Mouse (Mus musculus): Measurements from ENCODE around the gene Capns1. TPM values are rescaled to one million over a fixed set of nuclear protein-coding genes. Genes with fewer than 3 reads are reported as not detected.

Gene Capns1
- 171 TPM for polyA plus RNA-seq (2014; fragmentation: Illumina TruSeq; extraction: RNeasy Lipid Tissue Mini Kit (QIAGEN cat#74804); ENCODE audit: low read depth, low replicate concordance)

DNA sequence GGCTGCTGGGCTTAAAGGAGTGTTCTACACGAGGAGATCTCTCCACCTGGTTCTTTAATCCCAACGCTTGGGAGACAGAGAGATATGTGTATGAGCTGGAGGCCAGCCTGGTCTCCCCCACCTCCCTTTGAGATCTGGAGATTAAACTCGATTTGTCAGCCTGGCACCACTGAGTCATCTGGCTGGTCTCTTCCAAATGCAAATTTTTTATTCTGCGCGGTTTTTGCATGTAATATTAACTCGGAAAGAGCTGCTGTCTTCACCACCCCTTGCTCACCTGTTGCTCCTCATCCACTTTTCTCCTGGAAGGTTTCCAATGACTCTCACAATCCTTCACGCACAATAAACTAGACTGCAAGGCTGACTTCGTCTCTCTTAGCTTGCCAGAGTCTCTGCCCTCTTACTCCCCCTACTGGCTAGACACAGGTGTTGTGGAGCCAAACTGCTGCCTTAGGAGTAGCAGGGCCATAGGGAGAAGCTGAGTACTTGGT lies at the start of gene Capns1:
Gene Capns1, minus strand, starts transcription at position 331 of the 491 bp plus-strand sequence.

DNA sequence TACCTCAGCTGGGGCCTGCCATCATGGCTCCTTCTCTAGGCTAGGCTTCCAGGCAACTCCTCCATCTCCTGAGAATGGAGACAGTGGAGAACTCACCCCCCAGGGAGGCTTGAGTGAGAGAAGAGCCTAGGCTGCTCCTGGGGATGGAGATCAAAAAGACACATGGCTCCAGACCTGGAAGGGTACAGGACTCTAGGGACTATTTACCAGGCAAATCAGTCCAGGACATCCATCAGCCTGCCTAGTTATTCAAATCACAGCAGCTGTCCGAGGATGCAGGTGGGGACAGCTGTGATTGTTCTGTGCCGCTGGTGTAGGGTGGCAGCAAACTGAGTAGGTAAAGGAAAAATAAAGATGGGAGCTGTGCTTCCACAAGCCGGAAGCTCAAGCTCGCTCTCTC lies 37.0 kb upstream of the Capns1 start, which contains the start of gene Ovol3:
Gene Ovol3, minus strand, starts transcription at position 101 of the 400 bp plus-strand sequence.

DNA sequence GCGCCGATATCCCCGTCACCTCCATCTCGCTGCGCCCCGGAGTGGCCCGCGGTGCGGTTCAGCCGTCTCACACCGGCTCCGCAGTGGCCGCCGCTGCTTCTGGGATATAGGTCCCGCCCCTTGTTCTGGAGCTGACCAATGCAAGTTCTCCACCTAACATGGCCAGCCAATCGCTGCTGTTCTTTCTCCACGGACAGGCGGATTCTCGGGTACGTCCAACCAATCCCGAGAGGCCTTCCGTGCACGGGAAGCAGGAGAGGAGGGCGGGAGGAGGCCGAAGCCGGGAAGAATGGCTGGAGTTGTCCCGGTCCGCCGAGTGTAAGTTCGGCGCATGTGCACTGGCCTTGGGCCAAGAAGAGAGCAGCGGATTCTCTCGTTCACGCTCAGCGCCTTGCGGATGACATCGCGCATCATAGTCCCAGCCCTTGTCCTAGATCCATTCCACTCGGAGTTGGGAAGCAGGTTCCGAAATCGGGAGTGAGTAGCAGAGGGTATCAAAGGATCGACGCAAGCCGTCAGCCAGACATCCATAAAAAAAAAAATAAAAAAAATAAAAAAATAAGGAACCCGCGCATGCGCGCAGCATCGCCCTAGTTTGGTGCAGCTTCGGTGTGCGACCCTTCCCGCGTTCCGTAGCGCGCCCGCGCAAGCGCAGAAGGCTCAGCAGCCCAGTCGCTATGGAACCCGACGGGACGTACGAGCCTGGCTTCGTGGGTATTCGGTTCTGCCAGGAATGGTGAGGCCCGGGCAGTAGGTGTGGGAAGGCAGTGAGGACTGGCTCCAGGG lies 33.3 kb upstream of the Capns1 start, which contains the start of the genes Polr2i and Tbcb:
Gene Polr2i, plus strand, starts transcription at position 280 of the 786 bp plus-strand sequence.
Gene Tbcb, minus strand, starts transcription at position 604 of the 786 bp plus-strand sequence.

DNA sequence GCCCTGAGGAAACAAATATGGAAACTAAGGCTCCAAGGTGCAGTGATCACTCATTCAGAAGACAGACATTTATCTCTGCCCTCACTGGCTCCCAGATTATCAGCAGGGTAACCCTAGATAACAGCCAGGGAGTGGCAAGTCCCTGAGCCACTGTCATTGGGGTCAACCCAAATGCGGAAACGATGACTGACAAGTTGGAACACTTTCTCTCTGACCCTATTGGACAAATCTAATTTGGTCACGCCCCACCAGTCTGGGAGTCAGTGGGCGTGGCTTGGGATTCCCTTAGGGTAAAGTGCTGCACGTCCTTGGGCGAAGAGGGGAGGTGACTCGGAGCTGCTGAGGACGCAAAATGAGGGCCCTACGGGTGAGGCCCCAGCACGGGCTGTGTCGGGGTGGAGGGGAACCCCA lies 14.7 kb downstream of the Capns1 start, which contains the start of gene Cox7a1:
Gene Cox7a1, plus strand, starts transcription at position 266 of the 411 bp plus-strand sequence.

DNA sequence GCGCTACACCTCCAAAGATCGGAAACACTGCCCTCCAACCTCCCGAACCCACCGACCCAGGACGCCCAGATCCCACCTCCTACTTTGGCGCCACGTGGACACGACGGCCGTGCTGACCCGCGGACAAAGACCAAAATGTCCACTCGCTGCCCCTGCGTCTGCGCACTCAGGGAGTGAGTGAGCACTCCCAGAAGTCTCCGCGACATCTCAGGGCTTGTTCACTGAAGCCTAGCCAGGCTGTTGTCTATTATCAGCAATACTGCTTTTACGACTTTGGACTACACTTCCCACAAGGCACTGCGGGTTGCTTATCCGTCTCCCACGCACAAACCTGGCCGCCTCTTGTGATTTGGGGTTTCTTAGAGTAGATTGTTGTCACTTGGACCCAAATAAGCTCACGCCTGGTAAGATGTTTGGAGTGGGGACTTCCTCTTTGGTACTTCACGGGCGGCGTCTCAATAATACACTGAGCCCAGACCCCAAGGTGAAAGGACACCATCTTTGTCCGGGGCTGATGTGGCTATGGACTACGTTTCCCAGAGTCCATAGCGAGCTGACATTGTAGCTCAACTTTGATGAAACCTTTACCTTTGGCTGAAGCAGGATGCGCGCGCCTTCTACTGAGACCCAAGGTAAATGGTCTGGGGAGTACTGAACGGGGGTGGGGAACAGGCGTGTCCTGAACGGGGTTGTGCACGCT lies 28.9 kb downstream of the Capns1 start, which contains the start of gene Zfp146:
Gene Zfp146, minus strand, starts transcription at position 168 of the 700 bp plus-strand sequence.

Other genes starting within 250 kb of the Capns1 start
- gene Zfp74, start 244.7 kb downstream of the Capns1 start, polyA plus RNA-seq (2014; fragmentation: Illumina TruSeq; extraction: RNeasy Lipid Tissue Mini Kit (QIAGEN cat#74804); ENCODE audit: low read depth, low replicate concordance) = 20.8 TPM
- gene Zfp568, start 214.9 kb downstream of the Capns1 start, polyA plus RNA-seq (2014; fragmentation: Illumina TruSeq; extraction: RNeasy Lipid Tissue Mini Kit (QIAGEN cat#74804); ENCODE audit: low read depth, low replicate concordance) = 5.6 TPM
- 7.2 TPM for gene Zfp14, start 147.4 kb downstream of the Capns1 start, polyA plus RNA-seq (2014; fragmentation: Illumina TruSeq; extraction: RNeasy Lipid Tissue Mini Kit (QIAGEN cat#74804); ENCODE audit: low read depth, low replicate concordance)
- gene Zfp82, start 125.9 kb downstream of the Capns1 start, polyA plus RNA-seq (2014; fragmentation: Illumina TruSeq; extraction: RNeasy Lipid Tissue Mini Kit (QIAGEN cat#74804); ENCODE audit: low read depth, low replicate concordance) = 1.8 TPM
- gene Gm26920, start 108.4 kb downstream of the Capns1 start, polyA plus RNA-seq (2014; fragmentation: Illumina TruSeq; extraction: RNeasy Lipid Tissue Mini Kit (QIAGEN cat#74804); ENCODE audit: low read depth, low replicate concordance) = not detected
- gene Zfp566, start 108.3 kb downstream of the Capns1 start, polyA plus RNA-seq (2014; fragmentation: Illumina TruSeq; extraction: RNeasy Lipid Tissue Mini Kit (QIAGEN cat#74804); ENCODE audit: low read depth, low replicate concordance) = 2.0 TPM
- 142 TPM for gene Zfp260, start 104.0 kb downstream of the Capns1 start, polyA plus RNA-seq (2014; fragmentation: Illumina TruSeq; extraction: RNeasy Lipid Tissue Mini Kit (QIAGEN cat#74804); ENCODE audit: low read depth, low replicate concordance)
- 3.9 TPM for gene Zfp382, start 76.9 kb downstream of the Capns1 start, polyA plus RNA-seq (2014; fragmentation: Illumina TruSeq; extraction: RNeasy Lipid Tissue Mini Kit (QIAGEN cat#74804); ENCODE audit: low read depth, low replicate concordance)
- gene Zfp146, start 29.1 kb downstream of the Capns1 start, polyA plus RNA-seq (2014; fragmentation: Illumina TruSeq; extraction: RNeasy Lipid Tissue Mini Kit (QIAGEN cat#74804); ENCODE audit: low read depth, low replicate concordance) = 49.5 TPM
- 2.9 TPM for gene Cox7a1, start 14.7 kb downstream of the Capns1 start, polyA plus RNA-seq (2014; fragmentation: Illumina TruSeq; extraction: RNeasy Lipid Tissue Mini Kit (QIAGEN cat#74804); ENCODE audit: low read depth, low replicate concordance)
- not detected for gene Polr2i, start 33.1 kb upstream of the Capns1 start, polyA plus RNA-seq (2014; fragmentation: Illumina TruSeq; extraction: RNeasy Lipid Tissue Mini Kit (QIAGEN cat#74804); ENCODE audit: low read depth, low replicate concordance)
- gene Tbcb, start 33.5 kb upstream of the Capns1 start, polyA plus RNA-seq (2014; fragmentation: Illumina TruSeq; extraction: RNeasy Lipid Tissue Mini Kit (QIAGEN cat#74804); ENCODE audit: low read depth, low replicate concordance) = 7.1 TPM
- gene Ovol3, start 36.9 kb upstream of the Capns1 start, polyA plus RNA-seq (2014; fragmentation: Illumina TruSeq; extraction: RNeasy Lipid Tissue Mini Kit (QIAGEN cat#74804); ENCODE audit: low read depth, low replicate concordance) = not detected
- gene Thap8, start 81.3 kb upstream of the Capns1 start, polyA plus RNA-seq (2014; fragmentation: Illumina TruSeq; extraction: RNeasy Lipid Tissue Mini Kit (QIAGEN cat#74804); ENCODE audit: low read depth, low replicate concordance) = not detected
- 0.12 TPM for gene Wdr62, start 81.6 kb upstream of the Capns1 start, polyA plus RNA-seq (2014; fragmentation: Illumina TruSeq; extraction: RNeasy Lipid Tissue Mini Kit (QIAGEN cat#74804); ENCODE audit: low read depth, low replicate concordance)
- 14.6 TPM for gene Clip3, start 92.9 kb upstream of the Capns1 start, polyA plus RNA-seq (2014; fragmentation: Illumina TruSeq; extraction: RNeasy Lipid Tissue Mini Kit (QIAGEN cat#74804); ENCODE audit: low read depth, low replicate concordance)
- 5.4 TPM for gene Alkbh6, start 109.9 kb upstream of the Capns1 start, polyA plus RNA-seq (2014; fragmentation: Illumina TruSeq; extraction: RNeasy Lipid Tissue Mini Kit (QIAGEN cat#74804); ENCODE audit: low read depth, low replicate concordance)
- 2.3 TPM for gene Syne4, start 116.0 kb upstream of the Capns1 start, polyA plus RNA-seq (2014; fragmentation: Illumina TruSeq; extraction: RNeasy Lipid Tissue Mini Kit (QIAGEN cat#74804); ENCODE audit: low read depth, low replicate concordance)
- 1.2 TPM for gene E130208F15Rik, start 122.9 kb upstream of the Capns1 start, polyA plus RNA-seq (2014; fragmentation: Illumina TruSeq; extraction: RNeasy Lipid Tissue Mini Kit (QIAGEN cat#74804); ENCODE audit: low read depth, low replicate concordance)
- 3.0 TPM for gene Sdhaf1, start 125.1 kb upstream of the Capns1 start, polyA plus RNA-seq (2014; fragmentation: Illumina TruSeq; extraction: RNeasy Lipid Tissue Mini Kit (QIAGEN cat#74804); ENCODE audit: low read depth, low replicate concordance)
- 1.4 TPM for gene Lrfn3, start 164.0 kb upstream of the Capns1 start, polyA plus RNA-seq (2014; fragmentation: Illumina TruSeq; extraction: RNeasy Lipid Tissue Mini Kit (QIAGEN cat#74804); ENCODE audit: low read depth, low replicate concordance)
- 3.2 TPM for gene Tyrobp, start 214.9 kb upstream of the Capns1 start, polyA plus RNA-seq (2014; fragmentation: Illumina TruSeq; extraction: RNeasy Lipid Tissue Mini Kit (QIAGEN cat#74804); ENCODE audit: low read depth, low replicate concordance)
- not detected for gene Hcst, start 221.0 kb upstream of the Capns1 start, polyA plus RNA-seq (2014; fragmentation: Illumina TruSeq; extraction: RNeasy Lipid Tissue Mini Kit (QIAGEN cat#74804); ENCODE audit: low read depth, low replicate concordance)
- gene Nfkbid, start 222.9 kb upstream of the Capns1 start, polyA plus RNA-seq (2014; fragmentation: Illumina TruSeq; extraction: RNeasy Lipid Tissue Mini Kit (QIAGEN cat#74804); ENCODE audit: low read depth, low replicate concordance) = not detected
- gene Aplp1, start 246.7 kb upstream of the Capns1 start, polyA plus RNA-seq (2014; fragmentation: Illumina TruSeq; extraction: RNeasy Lipid Tissue Mini Kit (QIAGEN cat#74804); ENCODE audit: low read depth, low replicate concordance) = 8.6 TPM